Mouse (Mus musculus) G1E (cell line): ENCODE measurements around the gene Elp5.

Experiments used
- CTCF ChIP-seq: IDR thresholded peaks from 2 replicates; pipeline ENCODE4 v1.5.1; 2012; ENCODE audit warnings: low read depth, low read length, inconsistent platforms, mixed read lengths
- GATA1 ChIP-seq: IDR thresholded peaks from 2 replicates; pipeline ENCODE4 v1.6.1; 2012; ENCODE audit warnings: borderline replicate concordance, low read length, inconsistent platforms, mixed read lengths
- TAL1 ChIP-seq: conservative IDR thresholded peaks from 2 replicates; pipeline ENCODE4 v1.6.1; 2012; ENCODE audit warnings: low read depth, low read length, inconsistent platforms, mixed read lengths

DNA sequence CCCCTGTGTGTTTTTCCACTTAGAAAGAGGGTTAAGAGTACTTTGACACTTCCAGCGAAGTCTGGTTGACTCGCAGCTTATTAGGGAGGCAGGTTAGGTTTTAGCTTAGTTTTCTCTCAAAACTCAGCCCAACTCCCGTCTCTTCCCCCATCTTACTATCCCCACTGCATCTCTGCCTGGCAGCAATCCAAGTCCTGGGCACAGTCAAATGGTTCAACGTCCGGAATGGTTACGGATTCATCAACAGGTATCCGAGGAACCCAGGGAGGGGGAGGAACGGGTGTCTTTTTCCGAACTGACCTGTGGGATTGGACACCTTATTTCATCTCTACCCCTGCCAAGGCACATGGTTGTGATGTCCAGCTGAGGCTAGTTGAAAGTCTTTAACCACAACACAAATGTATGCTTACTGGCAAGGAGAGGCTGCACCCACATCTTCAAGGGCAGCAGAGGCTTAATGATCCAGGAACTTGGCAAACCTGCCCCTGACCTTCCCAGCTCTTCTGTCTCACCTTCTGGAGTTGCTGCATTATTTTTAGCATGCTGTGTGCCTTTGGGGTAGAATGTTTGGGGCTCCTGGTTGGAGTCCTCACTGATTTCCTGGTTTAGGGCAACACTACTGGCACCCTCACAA, 45.5 kb downstream of the Elp5 start:
- TF ChIP-seq CTCF (no peak), GATA1 (no peak), TAL1 (no peak)
